Mouse (Mus musculus) ES-E14 (cell line): ENCODE results near the gene Rgs10.

ENCODE experiments used
- CHD2 ChIP-seq: IDR thresholded peaks from 2 replicates; pipeline ENCODE4 v1.6.1; 2014; ENCODE audit warnings: mild to moderate bottlenecking, low read depth, low read length, inconsistent platforms
- HCFC1 ChIP-seq: IDR thresholded peaks from 2 replicates; pipeline ENCODE4 v1.6.1; 2012; ENCODE audit warnings: low read length, inconsistent platforms, borderline replicate concordance; ENCODE audit not compliant: insufficient read depth
- MAFK ChIP-seq: IDR thresholded peaks from 2 replicates; pipeline ENCODE4 v1.6.1; 2014; ENCODE audit warnings: mild to moderate bottlenecking, low read depth, low read length, inconsistent platforms; ENCODE audit not compliant: insufficient read depth
- ZC3H11A ChIP-seq: IDR thresholded peaks from 2 replicates; pipeline ENCODE4 v1.6.1; 2012; ENCODE audit warnings: low read depth, mild to moderate bottlenecking, inconsistent platforms, low read length, borderline replicate concordance
- ZNF384 ChIP-seq: IDR thresholded peaks from 2 replicates; pipeline ENCODE4 v1.6.1; 2012; ENCODE audit warnings: low read depth, low read length, inconsistent platforms

- TF ChIP-seq CHD2 (no peak), HCFC1 (no peak), ZC3H11A (no peak), MAFK (no peak), ZNF384 (no peak)
These were observed 53.4 kb downstream of the Rgs10 start for GRCm38 (mm10) chr7:128365096-128365715.
